Mouse (Mus musculus): ENCODE results near the gene Tmem63a. TPM values are rescaled to one million over a fixed set of nuclear protein-coding genes. Genes with fewer than 3 reads are reported as not detected.

Tmem63a gene
- total RNA-seq, 1 experiment, result 14.7 TPM

GRCm38 (mm10) chr1:181022265-181022664, 80.1 kb downstream of the Tmem63a start:
- no peak overlapping the region for H3K9ac ChIP-seq (ENCODE audit: insufficient read depth, low read depth, low read length, poor library complexity, severe bottlenecking)
- TF ChIP-seq ZC3H11A (IDR thresholded peaks at IDR 0.05; ENCODE audit: borderline replicate concordance, low read depth, low read length) (peak; percentile 79), MAFK (IDR thresholded peaks at IDR 0.05; ENCODE audit: insufficient read depth, low read depth, low read length) (no peak), HCFC1 (IDR thresholded peaks at IDR 0.05; ENCODE audit: borderline replicate concordance, insufficient read depth, low read length) (no peak)
- H3K4me3 ChIP-seq (ENCODE audit: insufficient read depth in 1 of 2, low read depth in 1 of 2, low read length in 2 of 2, poor library complexity in 1 of 2, severe bottlenecking in 1 of 2), result no peak overlapping the region
- no peaks in the 10 kb centered on the region for H3K9me3 ChIP-seq (ENCODE audit: control insufficient read depth, insufficient read depth, low read depth, low read length)
- in situ Hi-C loops (cut with MboI; ENCODE audit: low sequenced_read_pairs in 2 of 2, unreplicated experiment in 2 of 2), result no loop called here
- H3K27ac ChIP-seq (ENCODE audit: insufficient read depth, low read depth, low read length, poor library complexity, severe bottlenecking), result no peak overlapping the region
- peaks cover 3 to 6% of the 10 kb centered on the region in 2 experiments; a peak in 2 of 4 replicates for H3K4me1 ChIP-seq (ENCODE audit: control insufficient read depth in 2 of 2, insufficient read depth in 2 of 2, low read length in 2 of 2, poor library complexity in 1 of 2)
- H3K36me3 ChIP-seq (ENCODE audit: control insufficient read depth, insufficient read depth, low read length, poor library complexity, severe bottlenecking), result no peaks in the 10 kb centered on the region
- peak; percentile 77 for DNase-seq (ENCODE audit: low read depth, low spot score)

Other genes starting within 250 kb of the Tmem63a start
- gene Mixl1, start 245.3 kb upstream of the Tmem63a start, total RNA-seq (2012; rRNA removed), result 0.18 and 0.21 TPM in 2 replicates
- 13.3 and 20.4 TPM in 2 replicates for gene Acbd3, start 216.3 kb upstream of the Tmem63a start, total RNA-seq (2012; rRNA removed)
- gene H3f3a, start 128.4 kb upstream of the Tmem63a start, total RNA-seq (2012; rRNA removed), result 503 and 657 TPM in 2 replicates
- 39.6 and 41.2 TPM in 2 replicates for gene Sde2, start 91.2 kb upstream of the Tmem63a start, total RNA-seq (2012; rRNA removed)
- gene Lefty2, start 49.2 kb upstream of the Tmem63a start, total RNA-seq (2012; rRNA removed), result 68.3 and 219 TPM in 2 replicates
- 122 and 151 TPM in 2 replicates for gene Pycr2, start 38.1 kb upstream of the Tmem63a start, total RNA-seq (2012; rRNA removed)
- 281 and 714 TPM in 2 replicates for gene Lefty1, start 7.3 kb upstream of the Tmem63a start, total RNA-seq (2012; rRNA removed)
- gene Ephx1, start 78.6 kb downstream of the Tmem63a start, total RNA-seq (2012; rRNA removed), result 12.5 and 35.9 TPM in 2 replicates
- not detected in 2 replicates for gene 9130409I23Rik, start 108.9 kb downstream of the Tmem63a start, total RNA-seq (2012; rRNA removed)
- gene Nvl, start 201.9 kb downstream of the Tmem63a start, total RNA-seq (2012; rRNA removed), result 44.5 and 49.7 TPM in 2 replicates
- 96.2 and 101 TPM in 2 replicates for gene Cnih4, start 202.3 kb downstream of the Tmem63a start, total RNA-seq (2012; rRNA removed)

All from ES-E14 (cell line).